Mouse (Mus musculus) hindbrain, embryonic 16.5 days (tissue): ENCODE results near the gene Pigt. TPM values are rescaled to one million over a fixed set of nuclear protein-coding genes. Genes with fewer than 3 reads are reported as not detected.
A peak's percentile ranks its signal among the peaks of the same experiment; 100 is the strongest.

Experiments
- ATAC-seq: fragments of 200-750 bp; cut with Nextera tagmentation; 2 replicates; pipeline ENCODE4 v1.8.0; 2017; ENCODE audit warnings: moderate TSS enrichment, moderate library complexity
- H3K27ac ChIP-seq: fragments of 300-500 bp; sonication (generic); 2 replicates; pipeline ENCODE4 v1.5.1; 2014; ENCODE audit warnings: low read depth, mild to moderate bottlenecking, control low read depth, low read length, moderate library complexity
- H3K27me3 ChIP-seq: fragments of 300-500 bp; sonication (generic); replicated peaks from 2 replicates; pipeline ENCODE4 v1.6.1; 2014; ENCODE audit warnings: low read length; ENCODE audit not compliant: control insufficient read depth, insufficient read depth
- H3K36me3 ChIP-seq: fragments of 300-500 bp; sonication (generic); 2 replicates; pipeline ENCODE4 v1.6.1; 2014; ENCODE audit warnings: mild to moderate bottlenecking, low read length, moderate library complexity, mixed read lengths; ENCODE audit not compliant: control insufficient read depth, insufficient read depth
- H3K4me1 ChIP-seq: fragments of 300-500 bp; sonication (generic); 2 replicates; pipeline ENCODE4 v1.6.1; 2014; ENCODE audit warnings: low read depth, low read length; ENCODE audit not compliant: control insufficient read depth, insufficient read depth
- H3K4me2 ChIP-seq: fragments of 300-500 bp; sonication (generic); 2 replicates; pipeline ENCODE4 v1.6.1; 2014; ENCODE audit warnings: mild to moderate bottlenecking, low read length, control low read depth, moderate library complexity
- H3K4me3 ChIP-seq: fragments of 300-500 bp; sonication (generic); 2 replicates; pipeline ENCODE4 v1.5.1; 2014; ENCODE audit warnings: mild to moderate bottlenecking, low read length, control low read depth, moderate library complexity
- H3K9ac ChIP-seq: fragments of 300-500 bp; sonication (generic); 2 replicates; pipeline ENCODE4 v1.6.1; 2014; ENCODE audit warnings: low read depth, mild to moderate bottlenecking, control low read depth, low read length, moderate library complexity
- H3K9me3 ChIP-seq: fragments of 300-500 bp; sonication (generic); 2 replicates; pipeline ENCODE4 v1.6.1; 2014; ENCODE audit warnings: mild to moderate bottlenecking, low read length, moderate library complexity; ENCODE audit not compliant: control insufficient read depth
- WGBS: fragments of 180-500 bp; shearing (Covaris S2); extraction: QIAGEN DNeasy Blood & Tissue Kit; methylation state at CpG from one replicate; pipeline ENCODE4 v1.1.7; 2014; 5-methylcytosine and 5-hydroxymethylcytosine counted together
- polyA plus RNA-seq: library from polyadenylated mRNA; unstranded; fragments of >200 nt; fragmentation: Nextera tagmentation; extraction: Ambion mirVana; gene quantifications from 2 replicates; pipeline ENCODE4 v1.2.1, GENCODE M21; 2015

The Pigt gene
- polyA plus RNA-seq, 1 experiment from 2014 or later: 97.7 TPM

DNA sequence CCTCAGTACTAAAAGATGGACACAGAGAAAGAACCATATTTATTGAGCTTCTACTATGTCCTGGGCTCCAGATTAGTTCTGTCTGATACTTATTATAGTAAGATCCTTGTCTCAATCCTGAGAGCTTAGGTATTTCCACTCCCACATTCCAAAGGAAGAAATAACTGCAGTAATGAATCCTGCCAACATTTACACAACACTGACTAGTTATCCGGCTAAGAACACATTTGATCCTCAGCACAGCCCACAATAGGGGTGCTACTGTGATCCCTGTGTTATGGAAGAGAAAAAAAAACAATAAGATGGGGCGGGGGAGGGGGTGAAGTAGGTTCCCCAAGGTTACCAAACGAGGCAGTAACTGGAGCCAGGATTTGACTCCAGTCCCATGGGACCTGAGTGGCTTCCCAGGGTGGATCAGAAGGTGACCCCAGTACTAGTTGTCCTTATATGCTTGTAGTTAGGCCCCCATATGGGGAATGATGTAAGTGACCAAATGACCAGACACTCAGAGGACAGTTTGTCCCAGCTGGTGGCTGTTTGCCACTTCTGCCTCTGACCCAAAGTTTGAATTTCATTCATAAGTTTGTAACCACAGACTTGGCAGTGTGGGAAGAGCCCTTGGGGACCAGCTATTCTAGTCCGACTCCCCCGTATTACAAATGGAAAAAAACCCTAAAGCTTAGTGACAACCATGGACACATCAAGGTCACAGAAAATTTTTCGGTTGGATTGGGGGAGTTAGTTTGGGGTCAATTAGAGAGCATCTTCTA lies 41.7 kb upstream of the Pigt start:
- Histone ChIP-seq H3K9ac (no peak overlapping the region), H3K4me2 (no peak overlapping the region), H3K27ac (no peak overlapping the region), H3K4me3 (no peak overlapping the region), H3K27me3 (no peaks in the 10 kb centered on the region), H3K4me1 (peaks cover 3% of the 10 kb centered on the region; the same call in 1 of the 2 replicates), H3K36me3 (no peaks in the 10 kb centered on the region), H3K9me3 (no peaks in the 10 kb centered on the region)
- no peak for ATAC-seq
- WGBS: 77% methylated on average over 6 of the region's 6 CpGs

GRCm38 (mm10) chr2:164456413-164456812 lies 40.9 kb upstream of the Pigt start:
- H3K36me3 ChIP-seq: no peaks in the 10 kb centered on the region
- 82% methylated on average over 1 of the region's 1 CpGs for WGBS
- 0 out of 2 replicates have a peak overlapping the region, but pooled peaks have one; percentile 40 for H3K9ac ChIP-seq
- H3K27ac ChIP-seq: no peak overlapping the region
- peaks cover 3% of the 10 kb centered on the region; the same call in 1 of the 2 replicates for H3K4me1 ChIP-seq
- no peak overlapping the region for H3K4me3 ChIP-seq
- no peak for ATAC-seq
- H3K9me3 ChIP-seq: no peaks in the 10 kb centered on the region
- H3K4me2 ChIP-seq: no peak overlapping the region
- no peaks in the 10 kb centered on the region for H3K27me3 ChIP-seq

DNA sequence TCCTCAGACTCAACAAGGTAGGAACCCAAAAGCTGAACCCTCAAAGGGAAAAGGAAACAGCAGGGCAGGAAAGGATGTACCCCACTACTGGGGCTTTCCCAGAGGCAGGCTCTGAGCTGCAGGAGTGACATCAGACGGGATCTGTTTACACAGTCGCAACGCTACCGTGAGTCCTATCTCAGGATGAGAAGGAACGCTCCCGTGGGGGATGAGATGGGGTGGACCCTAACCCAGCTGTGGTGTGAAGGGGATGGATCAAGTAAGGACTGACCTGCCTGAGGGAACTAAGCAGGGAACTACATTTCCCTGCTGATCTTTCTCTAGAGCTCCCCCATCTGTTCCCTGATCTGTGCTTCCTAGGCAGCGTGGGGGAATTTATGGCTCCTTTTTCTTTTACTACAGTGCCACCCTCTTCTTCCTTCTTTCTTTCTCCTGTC lies 40.4 kb upstream of the Pigt start, which contains the start of gene Sys1:
TSS of gene Sys1 (plus strand) at position 101 of the 437 bp plus-strand sequence.
- no peak for ATAC-seq
- Histone ChIP-seq H3K9ac (0 out of 2 replicates have a peak within 1 kb of the TSS, but pooled peaks have one; percentile 40), H3K4me2 (peak within 1 kb of the TSS; percentile 44), H3K36me3 (no peaks in the 10 kb centered on the region), H3K27ac (no peak within 1 kb of the TSS), H3K9me3 (no peaks in the 10 kb centered on the region), H3K4me1 (peaks cover 6% of the 10 kb centered on the region), H3K27me3 (no peaks in the 10 kb centered on the region), H3K4me3 (peak within 1 kb of the TSS; percentile 17; the same call in 1 of the 2 replicates)
- WGBS: under 1% methylated on average over 7 of the region's 7 CpGs

DNA sequence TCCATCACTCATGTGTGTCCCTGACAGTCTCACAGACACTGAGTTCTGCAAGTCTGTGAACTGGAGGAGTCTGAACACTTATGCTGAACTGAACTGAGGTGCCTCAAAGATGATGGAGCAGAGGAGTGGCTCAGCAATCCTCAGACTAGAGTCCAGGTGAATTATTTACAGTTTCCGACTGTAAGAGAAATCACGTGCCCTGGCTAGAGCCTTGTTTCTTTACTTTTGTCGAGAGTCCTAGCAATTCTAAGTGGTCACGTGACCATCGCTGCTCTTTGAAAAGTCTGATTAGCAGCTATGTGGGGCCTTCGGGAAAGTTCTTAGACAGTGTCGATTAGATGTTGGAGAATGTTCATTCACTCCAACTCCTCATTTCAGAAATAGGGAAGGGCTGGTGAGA lies 39.4 kb upstream of the Pigt start:
- WGBS: 61% methylated on average over 7 of the region's 7 CpGs
- H3K9ac ChIP-seq: no peak overlapping the region

GRCm38 (mm10) chr2:164458535-164458934 lies 38.8 kb upstream of the Pigt start:
- H3K9ac ChIP-seq: no peak overlapping the region
- H3K27me3 ChIP-seq: no peaks in the 10 kb centered on the region
- H3K4me1 ChIP-seq: peaks cover 14% of the 10 kb centered on the region
- no peak for ATAC-seq
- H3K27ac ChIP-seq: no peak overlapping the region
- H3K9me3 ChIP-seq: no peaks in the 10 kb centered on the region
- no peak overlapping the region for H3K4me3 ChIP-seq
- WGBS: 90% methylated on average over 8 of the region's 8 CpGs
- H3K36me3 ChIP-seq: 0 out of 2 replicates have a peak, but pooled peaks cover 4% of the 10 kb centered on the region
- H3K4me2 ChIP-seq: no peak overlapping the region

More for the DNA sequence above, 39.4 kb upstream of the Pigt start:
- Histone ChIP-seq H3K9me3 (no peaks in the 10 kb centered on the region), H3K27ac (no peak overlapping the region), H3K4me3 (no peak overlapping the region), H3K4me2 (no peak overlapping the region), H3K4me1 (peaks cover 14% of the 10 kb centered on the region), H3K27me3 (no peaks in the 10 kb centered on the region), H3K36me3 (0 out of 2 replicates have a peak, but pooled peaks cover under 1% of the 10 kb centered on the region)
- ATAC-seq: no peak

DNA sequence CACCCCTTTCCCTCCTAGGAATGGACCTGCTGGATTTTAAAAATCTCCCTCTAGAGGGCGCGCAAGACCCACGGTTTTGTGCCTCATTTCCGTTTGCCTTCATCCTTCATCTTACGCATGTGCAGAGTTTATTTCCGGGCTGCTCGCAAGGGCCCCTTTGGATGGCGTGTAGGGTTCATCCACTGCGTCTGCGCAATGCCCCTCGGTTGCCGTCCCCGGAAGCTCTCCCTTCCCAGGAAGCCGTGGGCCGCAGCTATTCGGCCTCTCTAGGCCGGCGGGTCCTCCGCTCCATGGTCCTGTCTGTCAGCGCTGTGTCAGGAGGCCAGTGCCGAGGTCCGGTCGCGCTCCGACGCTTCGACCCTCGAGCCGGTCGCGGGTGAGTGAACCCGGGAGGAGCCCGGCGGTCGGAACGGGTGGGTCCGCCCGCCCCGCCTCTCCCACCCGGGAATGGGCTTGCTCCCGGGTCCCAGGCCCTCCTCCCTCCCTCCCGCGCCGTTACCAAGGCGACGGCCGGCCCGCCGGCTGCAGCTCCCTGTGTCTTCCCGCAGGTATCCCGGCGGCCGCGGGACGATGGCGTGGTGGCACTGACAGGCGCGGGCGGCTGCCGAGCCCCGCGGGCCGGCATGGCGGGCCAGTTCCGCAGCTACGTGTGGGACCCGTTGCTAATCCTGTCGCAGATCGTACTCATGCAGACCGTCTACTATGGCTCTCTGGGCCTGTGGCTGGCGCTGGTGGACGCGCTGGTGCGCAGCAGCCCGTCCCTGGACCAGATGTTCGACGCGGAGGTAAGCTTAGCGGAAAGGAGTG lies 36.4 kb upstream of the Pigt start, which contains the start of gene Gm20458:
TSS of gene Gm20458 (plus strand) at position 223 of the 807 bp plus-strand sequence.
- Histone ChIP-seq H3K9me3 (no peaks in the 10 kb centered on the region), H3K27me3 (no peaks in the 10 kb centered on the region), H3K4me2 (peak within 1 kb of the TSS; percentile 69), H3K9ac (peak within 1 kb of the TSS; percentile 83), H3K27ac (peak within 1 kb of the TSS; percentile 93), H3K36me3 (peaks cover 14% of the 10 kb centered on the region), H3K4me3 (peak within 1 kb of the TSS; percentile 73), H3K4me1 (peaks cover 14% of the 10 kb centered on the region)
- under 1% methylated on average over 77 of the region's 79 CpGs for WGBS
- ATAC-seq: peak; percentile 99

- Histone ChIP-seq H3K4me2 (no peak overlapping the region), H3K4me3 (no peak overlapping the region), H3K9me3 (no peaks in the 10 kb centered on the region), H3K27ac (no peak overlapping the region), H3K36me3 (peaks cover 25% of the 10 kb centered on the region), H3K4me1 (peaks cover 11% of the 10 kb centered on the region), H3K9ac (no peak overlapping the region), H3K27me3 (no peaks in the 10 kb centered on the region)
- ATAC-seq: no peak
These were observed 32.2 kb upstream of the Pigt start for GRCm38 (mm10) chr2:164465161-164465560.

GRCm38 (mm10) chr2:164466787-164467186 lies 30.5 kb upstream of the Pigt start:
- no peak overlapping the region for H3K4me3 ChIP-seq
- no peak overlapping the region for H3K27ac ChIP-seq
- no peaks in the 10 kb centered on the region for H3K27me3 ChIP-seq
- H3K4me1 ChIP-seq: peaks cover 9% of the 10 kb centered on the region
- H3K36me3 ChIP-seq: peaks cover 27% of the 10 kb centered on the region
- no peak overlapping the region for H3K9ac ChIP-seq
- H3K9me3 ChIP-seq: no peaks in the 10 kb centered on the region
- no peak for ATAC-seq
- 81% methylated on average over 5 of the region's 5 CpGs for WGBS
- H3K4me2 ChIP-seq: no peak overlapping the region

DNA sequence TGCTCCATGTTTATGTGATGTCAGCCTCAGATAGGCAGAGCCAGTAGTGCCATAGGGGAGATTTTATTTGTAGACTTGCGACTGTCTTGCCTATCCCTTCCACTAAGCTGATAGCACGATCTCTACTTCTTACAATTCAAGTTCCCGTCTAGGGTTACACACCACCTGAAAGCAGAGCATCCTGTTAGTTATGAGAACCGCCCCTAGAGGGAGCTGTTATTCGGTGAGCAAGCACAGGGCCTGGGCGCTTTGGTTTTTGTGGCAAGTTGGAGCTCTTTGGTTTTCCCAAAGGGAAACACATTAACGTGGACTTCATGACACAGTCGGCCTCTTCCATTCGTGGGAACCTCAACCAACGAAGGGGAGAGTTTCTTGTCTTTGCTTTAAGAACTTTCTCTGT lies 27.1 kb upstream of the Pigt start:
- peaks cover 28% of the 10 kb centered on the region for H3K36me3 ChIP-seq
- H3K4me3 ChIP-seq: no peak overlapping the region
- H3K9ac ChIP-seq: no peak overlapping the region
- no peak overlapping the region for H3K27ac ChIP-seq
- no peaks in the 10 kb centered on the region for H3K27me3 ChIP-seq
- no peak for ATAC-seq
- no peaks in the 10 kb centered on the region for H3K4me1 ChIP-seq
- 24% methylated on average over 10 of the region's 10 CpGs for WGBS
- no peaks in the 10 kb centered on the region for H3K9me3 ChIP-seq
- H3K4me2 ChIP-seq: no peak overlapping the region
